Mouse (Mus musculus): ENCODE results near the gene Slc22a12.
A peak's percentile ranks its signal among the peaks of the same experiment; 100 is the strongest.

Gene Slc22a12

DNA sequence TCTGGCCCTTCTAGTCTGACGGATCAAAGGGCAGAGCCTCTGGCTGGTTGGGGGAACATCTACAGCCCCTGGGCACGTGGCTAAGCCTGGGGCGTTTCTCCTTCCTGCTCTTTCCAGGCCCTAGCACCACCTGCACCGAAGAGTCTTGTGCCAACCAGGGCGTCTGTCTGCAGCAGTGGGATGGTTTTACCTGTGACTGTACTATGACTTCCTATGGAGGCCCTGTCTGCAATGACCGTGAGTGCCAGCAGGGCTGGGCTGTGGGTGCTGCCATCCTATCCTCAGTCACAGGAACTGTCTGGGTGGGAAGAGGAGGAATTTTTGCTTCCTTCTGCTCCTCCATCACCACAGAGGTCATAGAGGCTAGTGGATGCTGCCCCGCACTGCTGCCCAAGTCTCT lies 49.6 kb downstream of the Slc22a12 start:
- no peak for DNase-seq (ENCODE audit: low read depth)

DNA sequence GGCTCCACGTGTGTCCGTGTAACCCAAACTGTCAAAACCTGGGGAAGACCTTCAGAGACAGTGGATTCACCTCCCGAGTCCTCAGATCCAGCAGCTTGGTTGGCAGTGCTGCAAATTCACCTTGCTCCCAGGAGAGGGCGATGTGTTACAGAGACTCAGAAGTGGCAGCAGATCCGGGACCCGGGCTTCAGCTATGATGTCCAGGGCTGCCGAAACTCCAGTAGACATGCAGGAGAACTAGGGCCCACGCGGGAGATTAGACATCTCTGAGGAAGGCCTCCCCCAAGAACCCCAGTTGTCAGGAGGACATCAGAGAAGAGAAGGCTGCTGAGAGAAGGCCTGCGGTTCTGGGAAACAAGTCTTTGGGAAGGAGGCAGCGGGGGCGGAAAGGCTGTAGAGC lies 50.7 kb downstream of the Slc22a12 start:
- peak; percentile 57 for DNase-seq (ENCODE audit: low read depth)

DNA sequence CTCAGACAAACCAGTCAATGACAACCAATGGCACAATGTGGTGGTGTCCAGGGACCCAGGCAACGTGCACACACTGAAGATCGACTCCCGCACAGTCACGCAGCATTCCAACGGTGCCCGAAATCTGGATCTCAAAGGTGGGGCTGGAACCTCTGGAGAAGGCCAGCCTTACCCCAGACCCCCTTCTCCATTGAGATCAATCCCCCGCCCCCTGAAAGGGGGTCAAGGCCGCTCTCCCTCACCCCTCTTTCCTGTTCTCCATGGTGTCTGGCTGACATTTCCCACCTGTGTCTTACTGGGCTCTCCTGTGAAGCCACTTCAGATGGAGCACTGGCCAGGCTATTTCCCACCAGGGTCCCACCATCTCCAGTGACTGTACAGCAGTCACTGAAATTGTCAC lies 51.3 kb downstream of the Slc22a12 start:
- no peak for DNase-seq (ENCODE audit: low read depth)

DNA sequence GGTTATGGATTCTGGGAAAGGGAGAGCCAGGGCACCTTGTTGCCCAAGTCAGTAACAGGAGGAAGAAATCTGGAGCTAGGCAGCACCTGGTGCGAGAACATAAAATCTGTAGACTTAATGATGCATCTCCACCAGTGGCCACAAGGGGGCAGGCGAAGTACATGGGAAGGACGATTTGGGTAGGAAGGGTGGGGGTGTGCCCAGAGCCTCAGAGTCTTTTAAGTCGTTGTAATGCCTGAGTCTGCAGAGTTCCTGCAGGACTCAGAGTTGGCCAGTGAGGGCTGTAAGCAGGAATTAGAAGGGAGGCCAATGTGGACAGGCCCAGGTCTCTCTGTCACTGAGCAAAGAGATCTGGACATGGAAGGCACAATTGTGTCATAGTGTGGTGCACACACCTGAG lies 53.8 kb downstream of the Slc22a12 start:
- DNase-seq (ENCODE audit: low read depth), result peak; percentile 89
